Mouse (Mus musculus): ENCODE data around the gene Pelp1.

DNA sequence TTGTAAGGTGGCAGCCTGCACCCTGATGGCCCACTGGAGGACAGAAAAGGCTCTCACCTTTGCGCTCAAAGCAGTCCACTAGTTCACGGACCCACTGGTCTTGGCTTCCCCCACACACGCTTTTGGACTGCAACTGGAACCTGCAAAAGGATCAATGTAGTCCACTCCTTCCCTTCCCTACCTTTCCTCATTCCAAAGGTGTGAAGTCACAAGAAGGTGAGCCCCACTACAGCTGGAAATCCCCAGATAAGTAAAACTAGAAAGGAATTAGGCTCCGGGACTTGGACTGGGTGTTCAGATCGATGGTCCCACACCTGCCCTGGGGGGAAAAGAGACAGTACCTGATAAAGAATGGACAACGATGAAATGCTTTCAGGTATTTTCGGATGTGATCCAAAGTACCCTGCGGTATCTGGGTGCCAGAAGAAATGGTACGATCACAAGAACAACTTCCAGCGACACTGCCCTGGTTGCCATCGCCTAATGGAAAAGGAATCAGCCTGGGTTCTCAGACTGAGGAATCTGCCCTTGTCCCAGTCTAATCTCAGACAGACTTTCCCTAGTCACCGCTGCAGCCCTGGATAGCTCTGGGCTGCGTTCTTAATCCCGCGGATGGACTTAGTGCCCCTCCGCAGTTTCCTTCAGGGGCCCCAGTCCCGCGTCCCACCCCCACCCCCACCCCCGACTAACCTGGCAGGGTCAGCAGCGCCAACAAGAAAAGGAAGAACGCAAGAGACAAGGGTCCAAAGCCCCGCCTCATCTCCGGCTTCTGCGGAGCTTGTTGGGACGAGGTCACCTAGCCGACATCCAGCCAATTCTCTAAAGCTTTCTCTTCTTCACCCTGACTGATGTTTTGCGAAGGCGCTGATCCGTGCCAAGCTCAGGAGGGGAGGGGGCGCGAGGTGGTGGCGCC, 49.1 kb upstream of the Pelp1 start, which contains the start of gene Zmynd15:
- TF ChIP-seq POLR2A (IDR thresholded peaks at IDR 0.05; ENCODE audit: insufficient read depth, low read length) (no peak), EP300 (IDR thresholded peaks at IDR 0.05; ENCODE audit: insufficient read depth, low read depth, low read length) (no peak)

All from ES-Bruce4 (cell line).